Mouse (Mus musculus): Measurements from ENCODE around the gene Ube2b. TPM values are rescaled to one million over a fixed set of nuclear protein-coding genes. Genes with fewer than 3 reads are reported as not detected.

Ube2b gene
- polyA plus RNA-seq, 1 experiment from 2014 or later = 237 TPM

DNA sequence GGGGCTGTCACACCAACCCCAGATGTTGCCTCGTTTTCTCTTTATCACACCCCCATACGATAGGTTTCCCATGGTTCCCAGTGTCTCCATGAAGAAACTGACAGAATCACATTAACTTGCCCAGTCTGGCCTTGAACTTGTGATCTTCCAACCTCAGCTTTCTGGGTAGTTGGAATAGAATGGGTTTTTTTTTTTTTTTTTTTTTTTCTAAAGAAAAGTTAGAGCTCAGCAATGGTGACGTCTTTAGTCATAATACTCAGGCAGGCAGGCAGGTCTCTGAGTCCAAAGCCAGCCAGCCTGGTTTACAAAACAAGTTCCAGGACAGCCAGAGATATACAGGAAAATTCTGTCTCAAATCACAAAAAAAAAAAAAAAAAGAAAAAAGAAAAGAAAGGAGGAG is 56.3 kb downstream of the Ube2b start:
- H3K36me3 ChIP-seq (ENCODE audit: control insufficient read depth, insufficient read depth, low read length) = no peaks in the 10 kb centered on the region
- no peaks in the 10 kb centered on the region for H3K27me3 ChIP-seq (ENCODE audit: control insufficient read depth, insufficient read depth, low read depth, low read length)
- H3K9ac ChIP-seq (ENCODE audit: low read depth, low read length) = no peak overlapping the region
- ATAC-seq = no peak
- no peaks in the 10 kb centered on the region for H3K9me3 ChIP-seq (replicated peaks; ENCODE audit: control insufficient read depth, low read length, poor library complexity, severe bottlenecking)
- H3K4me3 ChIP-seq (ENCODE audit: low read depth, low read length) = no peak overlapping the region
- H3K27ac ChIP-seq (ENCODE audit: low read length) = no peak overlapping the region
- H3K4me1 ChIP-seq (ENCODE audit: control insufficient read depth, insufficient read depth, low read length) = peaks cover 12% of the 10 kb centered on the region
- WGBS = 72% methylated on average over 3 of the region's 3 CpGs
- no peak overlapping the region for H3K4me2 ChIP-seq (ENCODE audit: low read length)

DNA sequence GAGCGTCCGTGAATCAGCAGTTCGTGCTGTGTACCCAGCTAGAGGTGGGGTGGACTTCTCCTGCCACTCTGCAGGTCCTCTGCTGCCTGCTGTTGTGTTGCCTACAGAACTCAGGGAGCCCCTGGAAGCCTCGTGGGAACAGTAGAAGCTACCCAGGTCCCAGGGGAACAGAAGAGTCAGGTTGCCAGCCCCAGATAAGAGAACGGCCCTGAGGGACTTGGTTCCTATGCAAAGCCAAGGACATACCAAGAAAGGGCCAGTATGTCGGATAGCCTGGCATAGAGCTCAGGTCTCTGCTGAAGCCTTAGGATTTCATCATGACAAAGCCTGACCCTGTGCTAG is 57.1 kb downstream of the Ube2b start:
- WGBS = 47% methylated on average over 6 of the region's 6 CpGs
- peak overlapping the region; percentile 3 for H3K4me2 ChIP-seq (ENCODE audit: low read length)
- no peak overlapping the region for H3K27ac ChIP-seq (ENCODE audit: low read length)
- H3K27me3 ChIP-seq (ENCODE audit: control insufficient read depth, insufficient read depth, low read depth, low read length) = no peaks in the 10 kb centered on the region
- H3K4me1 ChIP-seq (ENCODE audit: control insufficient read depth, insufficient read depth, low read length) = peaks cover 12% of the 10 kb centered on the region
- no peaks in the 10 kb centered on the region for H3K9me3 ChIP-seq (replicated peaks; ENCODE audit: control insufficient read depth, low read length, poor library complexity, severe bottlenecking)
- no peak for ATAC-seq
- no peaks in the 10 kb centered on the region for H3K36me3 ChIP-seq (ENCODE audit: control insufficient read depth, insufficient read depth, low read length)
- H3K9ac ChIP-seq (ENCODE audit: low read depth, low read length) = 0 out of 2 replicates have a peak overlapping the region, but pooled peaks have one; percentile 11
- no peak overlapping the region for H3K4me3 ChIP-seq (ENCODE audit: low read depth, low read length)

DNA sequence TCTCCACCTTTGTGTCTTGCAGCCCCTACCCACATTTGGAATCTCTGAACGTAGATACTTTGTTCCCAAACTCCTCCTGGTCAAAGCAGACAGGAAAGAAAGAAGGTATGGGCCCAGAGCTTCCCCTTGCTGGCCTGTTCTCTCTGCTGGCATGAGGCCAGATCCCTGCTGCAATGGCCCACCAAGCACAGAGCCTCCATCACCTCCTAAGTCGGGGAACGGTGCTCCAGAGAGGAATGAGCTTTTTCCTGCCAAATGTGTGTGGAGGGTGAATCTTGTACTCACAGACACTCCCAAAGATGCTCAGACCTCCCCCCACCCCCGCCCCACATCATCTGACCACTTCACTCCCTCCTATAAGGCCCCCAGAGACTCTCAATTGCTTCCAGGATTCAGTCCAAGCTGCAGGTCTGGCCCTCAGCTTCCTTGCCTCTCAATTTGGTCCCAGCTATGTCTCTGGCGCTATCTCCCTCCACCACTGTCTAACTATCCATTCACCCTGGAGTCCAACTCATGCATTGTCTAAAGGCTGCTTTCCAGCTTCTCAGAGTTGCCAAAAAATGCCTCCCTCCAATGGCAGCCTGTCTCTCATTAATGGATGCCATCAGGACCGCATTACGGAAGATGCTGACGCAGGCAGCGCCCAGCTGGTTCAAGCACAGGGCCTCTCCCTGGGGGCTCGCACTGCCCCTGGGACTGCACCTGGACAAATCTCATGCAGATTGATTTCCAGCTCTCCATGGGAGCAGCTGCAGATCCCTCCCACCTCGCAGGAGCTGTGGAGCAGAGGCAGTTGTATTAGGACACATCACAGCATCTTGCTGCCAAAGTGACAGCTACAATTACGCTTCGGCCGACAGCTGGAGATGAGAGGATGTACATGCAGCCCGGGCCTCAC is 57.7 kb downstream of the Ube2b start:
- peak overlapping the region; percentile 3 for H3K4me2 ChIP-seq (ENCODE audit: low read length)
- 45% methylated on average over 15 of the region's 15 CpGs for WGBS
- ATAC-seq = peak; percentile 39; the same call in 1 of the 2 replicates
- no peaks in the 10 kb centered on the region for H3K36me3 ChIP-seq (ENCODE audit: control insufficient read depth, insufficient read depth, low read length)
- H3K9me3 ChIP-seq (replicated peaks; ENCODE audit: control insufficient read depth, low read length, poor library complexity, severe bottlenecking) = no peaks in the 10 kb centered on the region
- 0 out of 2 replicates have a peak overlapping the region, but pooled peaks have one; percentile 3 for H3K27ac ChIP-seq (ENCODE audit: low read length)
- no peaks in the 10 kb centered on the region for H3K27me3 ChIP-seq (ENCODE audit: control insufficient read depth, insufficient read depth, low read depth, low read length)
- H3K9ac ChIP-seq (ENCODE audit: low read depth, low read length) = 0 out of 2 replicates have a peak overlapping the region, but pooled peaks have one; percentile 11
- peaks cover 12% of the 10 kb centered on the region for H3K4me1 ChIP-seq (ENCODE audit: control insufficient read depth, insufficient read depth, low read length)
- no peak overlapping the region for H3K4me3 ChIP-seq (ENCODE audit: low read depth, low read length)

DNA sequence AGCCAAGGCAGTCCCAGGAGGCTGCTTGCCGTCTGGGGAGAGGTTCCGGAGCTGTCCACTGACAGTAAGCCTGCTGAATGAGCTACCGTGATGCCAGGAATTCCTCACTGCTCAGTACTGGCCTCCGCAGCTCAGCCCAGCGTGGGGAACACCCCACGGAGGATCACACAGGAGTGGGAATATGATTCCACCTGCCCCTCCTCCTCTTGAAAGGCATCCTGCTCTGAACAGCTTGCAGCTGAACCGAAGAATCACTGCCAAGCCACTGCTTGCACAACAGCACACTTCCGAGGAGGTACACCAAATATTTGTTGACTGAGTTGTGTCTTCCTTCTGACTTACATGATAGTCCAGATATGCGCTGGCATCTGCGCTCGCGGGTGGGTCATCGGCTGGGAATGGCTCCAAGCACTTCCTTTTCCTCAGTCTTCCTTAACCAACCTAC is 60.0 kb downstream of the Ube2b start:
- Histone ChIP-seq H3K27me3 (ENCODE audit: control insufficient read depth, insufficient read depth, low read depth, low read length) (no peaks in the 10 kb centered on the region), H3K9ac (ENCODE audit: low read depth, low read length) (no peak overlapping the region), H3K4me1 (ENCODE audit: control insufficient read depth, insufficient read depth, low read length) (peaks cover 12% of the 10 kb centered on the region), H3K9me3 (replicated peaks; ENCODE audit: control insufficient read depth, low read length, poor library complexity, severe bottlenecking) (no peaks in the 10 kb centered on the region), H3K4me3 (ENCODE audit: low read depth, low read length) (no peak overlapping the region), H3K27ac (ENCODE audit: low read length) (no peak overlapping the region), H3K4me2 (ENCODE audit: low read length) (no peak overlapping the region), H3K36me3 (ENCODE audit: control insufficient read depth, insufficient read depth, low read length) (no peaks in the 10 kb centered on the region)
- no peak for ATAC-seq
- 74% methylated on average over 13 of the region's 13 CpGs for WGBS

DNA sequence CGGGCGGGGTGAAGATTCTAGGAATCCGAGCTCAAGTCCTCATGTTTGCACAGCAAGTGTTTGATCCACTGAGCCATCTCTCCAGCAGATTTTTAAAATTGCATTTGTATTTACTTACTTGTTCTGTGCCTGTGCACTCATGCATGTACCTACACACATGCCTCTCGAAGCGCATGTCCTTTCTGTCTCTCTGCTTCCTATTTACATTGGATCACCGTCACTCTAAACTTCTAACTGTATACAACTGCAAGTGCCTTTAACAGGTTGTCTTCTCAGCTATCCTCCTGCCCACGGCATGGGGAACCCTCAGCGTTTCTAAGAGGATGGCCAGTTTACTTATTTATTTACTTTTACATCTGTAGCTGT is 61.0 kb downstream of the Ube2b start:
- WGBS = 82% methylated on average over 8 of the region's 8 CpGs
- no peak overlapping the region for H3K27ac ChIP-seq (ENCODE audit: low read length)
- no peak overlapping the region for H3K4me2 ChIP-seq (ENCODE audit: low read length)
- no peaks in the 10 kb centered on the region for H3K27me3 ChIP-seq (ENCODE audit: control insufficient read depth, insufficient read depth, low read depth, low read length)
- no peaks in the 10 kb centered on the region for H3K9me3 ChIP-seq (replicated peaks; ENCODE audit: control insufficient read depth, low read length, poor library complexity, severe bottlenecking)
- H3K36me3 ChIP-seq (ENCODE audit: control insufficient read depth, insufficient read depth, low read length) = no peaks in the 10 kb centered on the region
- peaks cover 9% of the 10 kb centered on the region for H3K4me1 ChIP-seq (ENCODE audit: control insufficient read depth, insufficient read depth, low read length)
- no peak for ATAC-seq
- H3K4me3 ChIP-seq (ENCODE audit: low read depth, low read length) = no peak overlapping the region
- no peak overlapping the region for H3K9ac ChIP-seq (ENCODE audit: low read depth, low read length)

DNA sequence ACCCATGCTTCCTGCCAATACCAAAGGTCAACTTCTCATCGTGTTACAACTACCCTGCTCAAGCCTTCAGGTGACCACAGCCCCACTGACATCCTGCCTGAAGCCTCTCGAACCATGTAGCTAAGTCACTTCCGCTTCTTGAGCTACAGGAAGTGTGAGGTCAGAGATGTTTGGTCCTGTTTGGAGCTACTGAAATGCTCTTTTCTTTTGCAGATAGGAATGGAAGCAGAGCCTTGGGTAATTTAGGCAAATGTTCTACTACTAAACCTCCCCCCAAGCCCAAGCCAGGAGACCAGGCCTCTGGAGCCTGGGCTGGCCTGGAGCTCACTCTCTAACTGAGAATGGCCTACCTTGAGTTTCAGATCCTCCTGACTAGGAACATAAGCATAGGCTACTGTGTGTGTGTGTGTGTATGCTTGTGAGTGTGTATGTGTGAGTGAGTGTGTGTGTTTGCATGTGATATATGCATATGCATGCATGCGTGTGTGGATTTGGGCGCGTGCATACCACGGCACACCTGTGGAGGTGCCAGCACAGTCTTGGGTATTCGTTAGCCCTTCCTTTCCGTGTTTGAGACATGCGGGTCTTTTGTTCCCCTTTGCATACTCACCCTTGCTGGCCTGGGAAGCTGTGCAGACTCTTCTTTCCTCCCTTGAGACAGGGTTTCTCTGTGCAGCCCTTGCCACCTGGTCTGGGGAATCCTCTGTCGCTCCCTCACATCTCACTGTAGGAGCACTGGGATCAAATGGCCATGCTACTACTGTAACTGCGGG is 61.6 kb downstream of the Ube2b start:
- 89% methylated on average over 12 of the region's 12 CpGs for WGBS
- no peak overlapping the region for H3K4me2 ChIP-seq (ENCODE audit: low read length)
- no peak overlapping the region for H3K4me3 ChIP-seq (ENCODE audit: low read depth, low read length)
- H3K36me3 ChIP-seq (ENCODE audit: control insufficient read depth, insufficient read depth, low read length) = no peaks in the 10 kb centered on the region
- H3K9ac ChIP-seq (ENCODE audit: low read depth, low read length) = no peak overlapping the region
- no peaks in the 10 kb centered on the region for H3K9me3 ChIP-seq (replicated peaks; ENCODE audit: control insufficient read depth, low read length, poor library complexity, severe bottlenecking)
- no peak overlapping the region for H3K27ac ChIP-seq (ENCODE audit: low read length)
- ATAC-seq = no peak
- H3K4me1 ChIP-seq (ENCODE audit: control insufficient read depth, insufficient read depth, low read length) = peaks cover 9% of the 10 kb centered on the region
- H3K27me3 ChIP-seq (ENCODE audit: control insufficient read depth, insufficient read depth, low read depth, low read length) = no peaks in the 10 kb centered on the region

DNA sequence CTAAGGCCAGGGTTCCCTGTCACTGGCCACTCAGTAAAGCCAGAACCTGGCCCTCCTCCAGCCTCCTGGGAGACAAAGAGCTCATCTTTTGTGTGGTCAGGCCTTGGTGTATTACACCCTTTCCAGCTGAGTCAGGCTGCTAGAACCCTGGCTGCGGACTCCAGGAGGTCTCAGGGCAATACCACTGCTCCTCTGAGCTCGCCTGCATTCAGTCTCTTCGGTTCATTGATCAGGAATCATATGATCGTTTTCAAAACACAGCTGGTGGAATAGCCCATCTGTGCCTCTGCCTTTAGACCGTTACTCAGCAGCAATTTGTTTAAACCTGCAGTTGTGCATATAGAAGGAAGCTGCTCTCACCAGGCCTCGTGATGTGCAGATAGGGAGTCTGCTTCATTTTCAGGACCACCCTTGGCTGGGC is 63.2 kb downstream of the Ube2b start:
- H3K9me3 ChIP-seq (replicated peaks; ENCODE audit: control insufficient read depth, low read length, poor library complexity, severe bottlenecking) = no peaks in the 10 kb centered on the region
- H3K4me1 ChIP-seq (ENCODE audit: control insufficient read depth, insufficient read depth, low read length) = no peaks in the 10 kb centered on the region
- H3K9ac ChIP-seq (ENCODE audit: low read depth, low read length) = no peak overlapping the region
- H3K4me3 ChIP-seq (ENCODE audit: low read depth, low read length) = no peak overlapping the region
- no peak overlapping the region for H3K27ac ChIP-seq (ENCODE audit: low read length)
- no peaks in the 10 kb centered on the region for H3K27me3 ChIP-seq (ENCODE audit: control insufficient read depth, insufficient read depth, low read depth, low read length)
- no peak for ATAC-seq
- no peaks in the 10 kb centered on the region for H3K36me3 ChIP-seq (ENCODE audit: control insufficient read depth, insufficient read depth, low read length)
- 59% methylated on average over 6 of the region's 6 CpGs for WGBS
- no peak overlapping the region for H3K4me2 ChIP-seq (ENCODE audit: low read length)

DNA sequence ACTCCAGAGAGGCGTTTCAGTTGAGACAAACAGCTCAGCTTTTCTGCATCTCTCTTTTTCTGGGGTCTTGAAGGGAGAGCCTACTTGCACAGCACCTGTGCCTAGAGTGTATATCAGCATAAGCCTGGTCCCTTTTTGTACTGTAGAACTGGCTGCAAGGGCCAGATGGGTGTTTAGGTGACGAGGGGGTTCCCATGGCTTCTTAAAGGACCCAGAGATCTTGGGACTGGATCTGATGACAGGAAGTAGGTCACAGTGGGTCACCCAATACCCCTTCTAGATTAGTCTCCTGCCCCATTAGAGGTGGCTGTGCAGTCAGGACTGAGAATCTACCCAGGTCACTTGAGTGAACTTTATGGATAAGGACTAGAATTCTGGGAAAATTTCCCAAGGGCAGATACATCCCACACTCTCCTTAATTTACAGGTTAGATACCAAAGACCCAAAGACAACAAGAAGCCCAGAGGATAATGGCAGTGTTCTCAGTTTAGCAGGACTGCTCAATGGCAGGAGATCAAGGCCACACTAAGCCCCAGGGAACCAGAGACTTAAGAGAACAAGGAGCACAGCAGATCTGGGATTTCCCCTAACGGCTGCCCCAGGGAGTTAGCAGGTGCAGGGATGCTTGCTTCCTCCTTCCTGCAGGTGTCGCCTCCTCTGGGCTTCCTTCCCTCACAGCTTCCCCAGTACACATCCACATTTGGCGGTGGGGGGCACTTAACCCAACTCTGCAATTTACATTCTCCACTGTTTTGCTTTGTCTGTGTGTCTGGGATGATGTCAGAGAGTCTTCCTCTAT is 64.7 kb downstream of the Ube2b start:
- Histone ChIP-seq H3K4me3 (ENCODE audit: low read depth, low read length) (no peak overlapping the region), H3K27me3 (ENCODE audit: control insufficient read depth, insufficient read depth, low read depth, low read length) (no peaks in the 10 kb centered on the region), H3K4me2 (ENCODE audit: low read length) (no peak overlapping the region), H3K36me3 (ENCODE audit: control insufficient read depth, insufficient read depth, low read length) (no peaks in the 10 kb centered on the region), H3K4me1 (ENCODE audit: control insufficient read depth, insufficient read depth, low read length) (no peaks in the 10 kb centered on the region), H3K9ac (ENCODE audit: low read depth, low read length) (no peak overlapping the region), H3K9me3 (replicated peaks; ENCODE audit: control insufficient read depth, low read length, poor library complexity, severe bottlenecking) (no peaks in the 10 kb centered on the region), H3K27ac (ENCODE audit: low read length) (no peak overlapping the region)
- no peak for ATAC-seq
- 54% methylated on average over 5 of the region's 5 CpGs for WGBS

All from midbrain, embryonic 16.5 days (tissue).